Mouse (Mus musculus) heart, adult 11 months (tissue): Measurements from ENCODE around the gene H2al1h.
A peak's percentile ranks its signal among the peaks of the same experiment; 100 is the strongest.
"Not testable (repeated sequence)": the region's sequence is repeated elsewhere in the genome, so short reads cannot be mapped to it uniquely, and the experiment has no call there.

Experiments
- DNase-seq: peaks from one replicate; pipeline ENCODE4 v3.0.0; 2022

Gene H2al1h

GRCm38 (mm10) chrX:11321192-11321591, at the start of gene H2al1h:
TSS of gene H2al1h (plus strand) at chrX:11321492.
- DNase-seq = not testable (repeated sequence)

DNA sequence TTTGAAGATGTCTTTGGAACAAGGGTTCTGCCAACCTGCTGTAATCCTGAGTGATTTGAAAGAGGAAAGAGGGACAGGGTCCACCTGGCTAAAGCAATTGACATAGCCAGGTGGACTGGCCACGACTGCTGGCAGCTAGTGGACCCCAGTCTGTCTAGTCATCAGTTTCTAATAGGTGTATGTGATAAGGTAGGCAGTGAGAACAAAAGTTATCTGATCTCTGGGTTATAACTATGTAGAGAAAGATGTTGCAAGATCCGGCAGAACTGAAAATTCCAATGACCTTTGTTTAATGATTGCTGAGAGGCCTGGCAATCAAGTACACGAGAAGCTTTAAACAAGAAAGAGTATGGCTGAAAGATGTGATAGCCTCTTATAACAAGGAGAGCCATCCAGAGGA, 48.1 kb upstream of the H2al1h start:
- no peak for DNase-seq

DNA sequence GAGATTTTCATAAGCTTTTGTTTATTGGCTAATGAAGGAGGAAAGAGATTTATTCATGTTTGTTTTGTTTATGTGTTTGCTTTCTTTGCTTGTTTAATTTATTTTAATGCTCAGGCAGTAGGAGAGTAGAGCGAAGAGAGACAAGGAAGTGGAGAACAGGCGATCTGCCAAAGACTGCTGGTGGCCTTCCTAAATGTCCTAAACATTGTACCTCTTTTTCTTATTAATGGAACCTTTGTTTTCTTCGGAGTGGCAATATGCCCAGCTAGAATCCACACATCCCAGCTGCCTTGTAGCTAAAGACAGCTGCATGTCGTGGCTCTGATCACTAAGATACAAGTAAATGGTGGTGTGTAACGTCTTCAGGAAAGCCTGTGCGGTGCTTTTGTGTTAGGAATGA, 44.2 kb upstream of the H2al1h start:
- DNase-seq = no peak

DNA sequence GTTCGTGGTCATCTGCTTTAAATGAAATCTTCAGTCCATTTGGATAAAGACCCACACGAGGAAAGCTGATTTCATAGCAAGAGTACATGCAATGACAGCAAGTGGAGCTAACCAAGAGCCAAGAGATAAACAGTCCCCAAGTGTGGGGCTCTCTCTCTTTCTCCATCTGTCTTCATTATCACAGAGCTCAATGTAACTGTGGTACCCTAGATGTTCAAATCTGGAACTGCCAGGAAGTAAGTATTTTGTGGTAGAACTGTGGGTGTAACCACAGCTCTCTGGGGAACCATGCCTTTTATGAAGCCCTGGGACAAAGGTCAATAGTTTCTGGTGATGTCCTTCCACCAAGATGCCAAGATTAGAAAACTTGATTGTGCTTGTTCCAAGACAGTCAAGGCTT, 40.6 kb upstream of the H2al1h start:
- no peak for DNase-seq

DNA sequence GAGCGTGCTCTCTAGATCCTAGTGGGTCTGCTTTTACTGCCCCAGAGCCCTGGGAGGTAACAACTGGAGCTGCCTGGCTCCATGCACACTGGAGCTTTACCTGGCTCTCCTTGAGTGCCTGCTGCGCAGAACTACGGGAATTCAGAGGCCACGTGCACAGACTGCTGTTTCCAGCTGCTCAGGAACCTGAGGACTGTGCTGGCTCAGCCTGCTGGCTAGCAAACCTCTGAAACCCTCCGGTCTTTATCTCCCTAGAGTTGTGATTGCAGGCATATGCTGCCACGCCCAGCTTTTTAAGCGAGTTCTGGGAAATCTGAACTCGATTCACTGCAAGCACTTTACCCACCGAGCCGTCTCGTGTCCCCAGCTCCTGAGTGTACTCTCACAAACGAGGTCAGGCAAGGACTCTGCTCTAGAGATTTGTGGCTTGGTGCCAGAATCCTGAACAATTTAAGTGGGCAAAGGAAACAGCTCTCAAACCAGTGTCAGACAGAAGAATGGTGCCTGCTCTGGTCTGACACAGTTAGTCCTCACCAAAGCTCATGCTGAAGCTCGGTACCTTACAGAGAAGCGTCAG, 32.9 kb upstream of the H2al1h start:
- peak; percentile 84 for DNase-seq

- no peak for DNase-seq
Measured at GRCm38 (mm10) chrX:11289244-11289643, 32.0 kb upstream of the H2al1h start.

DNA sequence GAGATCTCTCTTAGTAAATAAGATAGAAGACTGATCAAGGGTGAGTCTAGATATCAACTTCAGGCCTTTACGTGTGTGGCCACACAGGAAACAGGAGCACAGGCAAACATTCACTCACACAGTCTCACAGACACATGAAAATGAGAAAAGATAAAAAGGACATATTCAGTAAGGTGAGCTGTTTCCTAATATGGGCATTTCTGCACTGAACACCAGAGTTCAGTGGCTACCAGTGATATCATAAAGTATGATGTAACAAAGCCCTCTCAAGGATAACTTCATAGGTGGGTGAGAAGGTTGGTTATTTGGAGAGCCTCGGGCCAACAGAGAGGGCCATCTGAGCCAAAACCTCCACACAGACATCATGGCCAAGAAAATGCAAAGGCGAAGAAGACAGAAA, 22.3 kb upstream of the H2al1h start, which contains the start of gene H2al1a:
Gene H2al1a, plus strand, starts transcription at position 301 of the 400 bp plus-strand sequence.
- not testable (repeated sequence) for DNase-seq

DNA sequence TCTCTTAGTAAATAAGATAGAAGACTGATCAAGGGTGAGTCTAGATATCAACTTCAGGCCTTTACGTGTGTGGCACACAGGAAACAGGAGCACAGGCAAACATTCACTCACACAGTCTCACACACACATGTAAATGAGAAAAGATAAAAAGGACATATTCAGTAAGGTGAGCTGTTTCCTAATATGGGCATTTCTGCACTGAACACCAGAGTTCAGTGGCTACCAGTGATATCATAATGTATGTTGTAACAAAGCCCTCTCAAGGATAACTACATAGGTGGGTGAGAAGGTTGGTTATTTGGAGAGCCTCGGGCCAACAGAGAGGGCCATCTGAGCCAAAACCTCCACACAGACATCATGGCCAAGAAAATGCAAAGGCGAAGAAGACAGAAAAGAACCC, 19.2 kb upstream of the H2al1h start, which contains the start of gene H2al1b:
Gene H2al1b, plus strand, starts transcription at position 301 of the 400 bp plus-strand sequence.
- DNase-seq = not testable (repeated sequence)

GRCm38 (mm10) chrX:11305355-11305754, 15.9 kb upstream of the H2al1h start, which contains the start of gene H2al1c:
TSS of gene H2al1c (plus strand) at chrX:11305655.
- DNase-seq = not testable (repeated sequence)

GRCm38 (mm10) chrX:11308524-11308923, 12.8 kb upstream of the H2al1h start, which contains the start of gene H2al1d:
TSS of gene H2al1d (plus strand) at chrX:11308824.
- not testable (repeated sequence) for DNase-seq

DNA sequence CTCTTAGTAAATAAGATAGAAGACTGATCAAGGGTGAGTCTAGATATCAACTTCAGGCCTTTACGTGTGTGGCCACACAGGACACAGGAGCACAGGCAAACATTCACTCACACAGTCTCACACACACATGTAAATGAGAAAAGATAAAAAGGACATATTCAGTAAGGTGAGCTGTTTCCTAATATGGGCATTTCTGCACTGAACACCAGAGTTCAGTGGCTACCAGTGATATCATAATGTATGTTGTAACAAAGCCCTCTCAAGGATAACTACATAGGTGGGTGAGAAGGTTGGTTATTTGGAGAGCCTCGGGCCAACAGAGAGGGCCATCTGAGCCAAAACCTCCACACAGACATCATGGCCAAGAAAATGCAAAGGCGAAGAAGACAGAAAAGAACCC, 9.7 kb upstream of the H2al1h start, which contains the start of gene H2al1e:
Gene H2al1e, plus strand, starts transcription at position 301 of the 400 bp plus-strand sequence.
- DNase-seq = not testable (repeated sequence)

- not testable (repeated sequence) for DNase-seq
Measured at GRCm38 (mm10) chrX:11314858-11315257, 6.4 kb upstream of the H2al1h start, which contains the start of gene H2al1f. TSS of gene H2al1f (plus strand) at chrX:11315158.

GRCm38 (mm10) chrX:11317956-11318355, 3.3 kb upstream of the H2al1h start, which contains the start of gene H2al1g:
TSS of gene H2al1g (plus strand) at chrX:11318256.
- not testable (repeated sequence) for DNase-seq

- DNase-seq = not testable (repeated sequence)
Measured at GRCm38 (mm10) chrX:11324359-11324758, 3.1 kb downstream of the H2al1h start, which contains the start of gene H2al1i. TSS of gene H2al1i (plus strand) at chrX:11324659.

DNA sequence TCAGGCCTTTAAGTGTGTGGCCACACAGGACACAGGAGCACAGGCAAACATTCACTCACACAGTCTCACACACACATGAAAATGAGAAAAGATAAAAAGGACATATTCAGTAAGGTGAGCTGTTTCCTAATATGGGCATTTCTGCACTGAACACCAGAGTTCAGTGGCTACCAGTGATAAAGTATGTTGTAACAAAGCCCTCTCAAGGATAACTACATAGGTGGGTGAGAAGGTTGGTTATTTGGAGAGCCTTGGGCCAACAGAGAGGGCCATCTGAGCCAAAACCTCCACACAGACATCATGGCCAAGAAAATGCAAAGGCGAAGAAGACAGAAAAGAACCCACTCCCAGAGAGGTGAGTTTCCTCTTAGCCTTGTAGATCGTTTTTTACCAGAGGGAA, 6.2 kb downstream of the H2al1h start, which contains the start of gene H2al1j:
Gene H2al1j, plus strand, starts transcription at position 301 of the 400 bp plus-strand sequence.
- DNase-seq = not testable (repeated sequence)

DNA sequence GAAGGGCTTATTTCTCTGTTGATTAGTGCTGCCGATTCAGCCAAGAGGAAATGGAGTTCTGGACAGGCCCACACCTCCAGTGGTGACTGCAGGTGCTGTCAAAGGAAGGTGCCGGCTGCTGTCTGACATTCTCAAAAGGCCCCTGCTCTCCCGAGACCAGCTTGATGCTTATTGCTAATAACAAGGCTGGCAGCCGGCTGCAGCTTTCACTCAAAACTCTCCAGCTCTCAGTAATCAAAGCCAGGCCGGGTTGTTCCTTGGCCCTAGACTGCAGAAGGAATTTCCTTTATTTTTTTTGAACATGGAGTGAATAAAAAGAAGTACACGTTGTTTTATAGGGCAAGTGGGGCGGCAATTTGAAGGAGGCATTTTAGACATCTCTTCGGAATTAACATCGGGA, 24.5 kb downstream of the H2al1h start:
- DNase-seq = peak; percentile 88

GRCm38 (mm10) chrX:11346756-11347155, 25.5 kb downstream of the H2al1h start:
- DNase-seq = no peak

GRCm38 (mm10) chrX:11360823-11361222, 39.5 kb downstream of the H2al1h start:
- peak; percentile 28 for DNase-seq

- peak; percentile 33 for DNase-seq
Measured at GRCm38 (mm10) chrX:11361261-11361660, 40.0 kb downstream of the H2al1h start.

DNA sequence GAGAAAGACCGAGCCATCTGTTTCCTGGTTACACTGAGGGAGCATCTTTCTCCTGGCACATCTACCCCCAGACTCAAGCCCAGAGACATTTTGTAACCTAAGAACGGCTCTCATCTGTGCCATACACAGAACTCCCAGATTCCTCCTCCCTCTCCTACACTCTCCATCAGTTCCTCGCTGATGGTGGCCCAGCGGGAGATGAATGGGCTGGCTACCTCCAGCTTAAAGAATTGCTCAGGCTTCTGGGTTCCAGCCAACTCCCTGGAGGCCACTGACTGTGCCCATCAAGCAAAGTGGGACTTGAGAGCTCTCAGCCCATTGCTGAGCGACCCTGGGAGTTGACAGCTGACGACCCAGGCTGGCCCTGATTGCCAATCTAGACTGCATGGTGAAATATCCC, 42.6 kb downstream of the H2al1h start:
- DNase-seq = peak; percentile 50

DNA sequence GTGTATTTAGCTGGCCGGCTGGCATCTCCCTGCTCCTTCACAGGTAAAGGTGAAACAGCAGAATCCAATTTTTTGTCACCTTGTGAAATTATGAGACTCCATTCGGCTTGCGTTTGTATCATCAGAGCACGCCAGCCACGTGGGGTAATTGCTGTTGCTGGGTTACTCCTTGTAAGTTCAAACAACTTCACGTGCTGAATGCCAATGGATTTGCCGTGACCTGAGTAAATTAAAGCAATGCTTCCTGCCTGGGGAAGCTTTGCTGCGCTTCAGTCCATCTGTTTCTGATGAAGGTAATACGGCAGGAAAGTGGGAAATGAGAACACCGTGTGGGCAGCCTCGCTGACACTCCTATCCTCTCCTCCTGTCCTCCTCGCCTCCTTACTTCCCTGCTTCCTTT, 43.9 kb downstream of the H2al1h start:
- DNase-seq = peak; percentile 55
